Mouse (Mus musculus) G1E (cell line): Measurements from ENCODE around the gene Pum2.

Experiments
- CTCF ChIP-seq: IDR thresholded peaks from 2 replicates; pipeline ENCODE4 v1.5.1; 2012; ENCODE audit warnings: low read depth, low read length, inconsistent platforms, mixed read lengths
- GATA1 ChIP-seq: IDR thresholded peaks from 2 replicates; pipeline ENCODE4 v1.6.1; 2012; ENCODE audit warnings: borderline replicate concordance, low read length, inconsistent platforms, mixed read lengths
- GATA2 ChIP-seq: IDR thresholded peaks from 2 replicates; pipeline ENCODE4 v1.6.1; 2012; ENCODE audit warnings: low read depth, low read length, inconsistent platforms, borderline replicate concordance
- POLR2AphosphoS5 ChIP-seq: IDR thresholded peaks from 2 replicates; pipeline ENCODE4 v1.6.1; 2012; ENCODE audit warnings: low read depth, low read length, inconsistent platforms; ENCODE audit not compliant: insufficient replicate concordance
- TAL1 ChIP-seq: conservative IDR thresholded peaks from 2 replicates; pipeline ENCODE4 v1.6.1; 2012; ENCODE audit warnings: low read depth, low read length, inconsistent platforms, mixed read lengths

DNA sequence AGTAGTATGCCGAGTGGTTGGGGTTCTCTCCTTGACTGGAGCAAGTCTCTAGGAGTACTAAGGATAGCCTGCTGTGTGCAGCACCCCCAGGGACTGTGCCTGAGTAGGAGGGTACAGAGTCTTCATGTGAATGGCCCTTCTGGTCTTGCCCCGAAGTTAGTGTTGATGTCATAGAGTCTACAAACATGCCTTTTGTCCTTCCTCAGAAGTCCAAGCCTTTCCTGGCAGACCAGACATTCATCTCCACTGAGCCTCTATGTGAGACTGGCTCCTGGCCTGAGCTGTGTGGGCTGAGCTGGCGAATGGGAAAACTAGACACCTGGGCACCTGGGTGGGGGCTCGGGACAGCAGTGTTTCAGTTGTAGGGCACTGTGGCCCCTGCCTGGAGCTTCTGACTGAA, 105.9 kb downstream of the Pum2 start:
- no peak for TF ChIP-seq CTCF
- no peak for TF ChIP-seq GATA1
- no peak for TF ChIP-seq GATA2
- TF ChIP-seq TAL1: no peak
- no peak for TF ChIP-seq POLR2AphosphoS5
